Mouse (Mus musculus) brain, embryonic 14.5 days (tissue): ENCODE results near the gene Mageb2. TPM values are rescaled to one million over a fixed set of nuclear protein-coding genes. Genes with fewer than 3 reads are reported as not detected.
"Not testable (repeated sequence)": the region's sequence is repeated elsewhere in the genome, so short reads cannot be mapped to it uniquely, and the experiment has no call there.

Experiments used
- DNase-seq: peaks from one replicate; pipeline ENCODE4 v3.0.0-alpha.2; 2011; ENCODE audit warnings: low read depth
- polyA plus RNA-seq: library from polyadenylated mRNA; depleted of rRNA; stranded (reverse); fragments of >200 nt; gene quantifications from 2 replicates; pipeline ENCODE4 v1.2.3, GENCODE M21; 2012; rRNA removed

The Mageb2 gene
- not detected in 2 replicates for polyA plus RNA-seq

DNA sequence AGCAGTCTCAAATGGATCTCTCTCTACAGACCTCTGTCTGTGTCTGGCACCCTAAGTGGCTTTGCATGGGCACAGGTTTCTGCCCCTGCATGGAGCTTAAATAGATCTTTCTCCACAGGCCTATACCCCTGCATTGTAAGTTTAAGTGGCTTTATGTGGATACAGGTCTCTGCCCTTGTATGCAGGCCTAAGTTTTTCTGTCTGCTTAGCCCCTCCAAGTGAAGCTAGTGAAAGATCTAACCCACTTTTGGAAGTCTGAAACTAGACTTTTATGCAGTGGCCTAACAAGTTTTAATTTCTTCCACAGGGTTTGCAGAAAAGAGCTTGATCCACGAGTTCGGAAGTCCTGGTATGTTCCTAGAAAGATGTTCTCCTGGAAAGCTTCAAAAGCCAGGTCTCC is at the start of gene Mageb2:
Mageb2 (plus strand) TSS at position 301 of the 400 bp plus-strand sequence.
- DNase-seq, result not testable (repeated sequence)

DNA sequence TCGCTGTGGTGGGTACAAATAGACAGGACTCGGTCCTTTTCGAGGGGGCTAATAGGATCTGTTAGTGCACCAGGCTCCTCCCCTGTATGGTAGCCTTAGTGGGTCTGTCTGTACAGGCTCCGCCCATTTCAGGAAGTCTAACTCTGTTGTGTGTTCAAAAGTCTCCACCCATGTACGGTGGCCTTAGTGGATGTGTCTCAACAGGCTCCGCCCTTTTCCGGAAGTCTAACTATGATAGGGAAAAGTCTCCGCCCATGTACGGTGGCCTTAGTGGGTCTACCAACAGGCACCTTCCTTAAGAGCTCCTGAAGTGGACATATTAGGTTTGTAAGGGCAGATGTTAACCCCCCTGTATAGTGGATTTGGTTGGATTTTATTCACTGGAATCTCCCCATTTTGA is 18.2 kb upstream of the Mageb2 start:
- DNase-seq, result not testable (repeated sequence)

Other genes with a start within 250 kb of the Mageb2 start
- gene Gm5072, start 60.8 kb downstream of the Mageb2 start, polyA plus RNA-seq, result not detected in 2 replicates
- not detected in 2 replicates for gene Gm8914, start 148.4 kb downstream of the Mageb2 start, polyA plus RNA-seq
- gene 1700084M14Rik, start 244.2 kb downstream of the Mageb2 start, polyA plus RNA-seq, result not detected in 2 replicates